Mouse (Mus musculus): ENCODE data around the gene Ccdc187.

Gene Ccdc187

DNA sequence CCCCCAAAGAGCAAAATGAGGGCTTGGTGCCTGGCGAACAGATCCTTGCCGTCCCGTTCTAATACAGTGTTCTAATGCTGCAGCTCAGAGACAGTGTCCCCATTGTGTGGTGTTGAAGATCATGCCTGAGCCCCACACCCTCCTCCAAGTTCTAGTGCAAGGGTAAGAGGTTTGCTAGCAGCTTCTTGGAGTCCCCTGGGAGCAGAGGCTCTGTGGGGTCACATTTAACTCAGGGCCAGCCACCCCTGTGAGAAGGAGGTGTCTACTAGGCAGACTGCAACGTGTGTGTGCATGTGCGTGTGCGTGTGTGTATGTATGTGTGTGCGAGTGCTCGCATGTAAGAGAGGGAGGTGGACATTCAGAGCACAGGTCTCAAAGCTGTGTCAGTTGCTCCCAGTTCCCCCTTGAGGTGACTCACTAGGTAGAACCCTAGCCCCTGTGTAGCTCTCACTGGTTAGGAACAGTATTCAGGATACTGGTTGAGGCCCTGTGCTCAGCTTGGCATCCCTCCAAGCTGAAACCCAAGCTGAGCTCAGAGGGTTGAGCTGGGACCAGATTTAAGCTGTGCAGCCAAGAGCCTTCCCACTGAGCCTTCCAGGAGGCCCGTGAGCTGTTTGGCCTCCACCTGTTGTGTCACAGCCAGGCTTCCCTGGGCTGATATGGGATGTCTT lies 22.4 kb upstream of the Ccdc187 start:
- in situ Hi-C loops (cut with MboI, MseI): no loop called here

DNA sequence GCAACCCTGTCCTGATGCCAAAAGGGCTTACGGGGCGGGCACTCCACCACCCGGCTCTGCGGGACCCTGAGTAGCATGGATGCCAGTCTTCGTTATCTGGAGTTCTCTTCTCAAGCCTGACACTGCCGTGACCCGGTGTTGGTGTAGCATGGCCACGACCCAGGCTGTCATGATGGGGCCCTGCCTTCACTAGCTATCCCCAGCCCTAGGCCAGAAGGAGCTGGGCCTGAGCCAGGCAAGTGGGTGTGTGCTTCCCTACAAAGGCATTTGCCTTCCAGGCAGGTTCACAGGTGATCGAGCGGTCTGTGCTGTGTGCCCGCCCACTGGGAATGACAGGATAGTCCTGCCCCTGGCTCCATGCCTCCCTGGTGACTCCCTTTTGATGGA lies 21.6 kb upstream of the Ccdc187 start:
- in situ Hi-C loops (cut with MboI, MseI): no loop called here

DNA sequence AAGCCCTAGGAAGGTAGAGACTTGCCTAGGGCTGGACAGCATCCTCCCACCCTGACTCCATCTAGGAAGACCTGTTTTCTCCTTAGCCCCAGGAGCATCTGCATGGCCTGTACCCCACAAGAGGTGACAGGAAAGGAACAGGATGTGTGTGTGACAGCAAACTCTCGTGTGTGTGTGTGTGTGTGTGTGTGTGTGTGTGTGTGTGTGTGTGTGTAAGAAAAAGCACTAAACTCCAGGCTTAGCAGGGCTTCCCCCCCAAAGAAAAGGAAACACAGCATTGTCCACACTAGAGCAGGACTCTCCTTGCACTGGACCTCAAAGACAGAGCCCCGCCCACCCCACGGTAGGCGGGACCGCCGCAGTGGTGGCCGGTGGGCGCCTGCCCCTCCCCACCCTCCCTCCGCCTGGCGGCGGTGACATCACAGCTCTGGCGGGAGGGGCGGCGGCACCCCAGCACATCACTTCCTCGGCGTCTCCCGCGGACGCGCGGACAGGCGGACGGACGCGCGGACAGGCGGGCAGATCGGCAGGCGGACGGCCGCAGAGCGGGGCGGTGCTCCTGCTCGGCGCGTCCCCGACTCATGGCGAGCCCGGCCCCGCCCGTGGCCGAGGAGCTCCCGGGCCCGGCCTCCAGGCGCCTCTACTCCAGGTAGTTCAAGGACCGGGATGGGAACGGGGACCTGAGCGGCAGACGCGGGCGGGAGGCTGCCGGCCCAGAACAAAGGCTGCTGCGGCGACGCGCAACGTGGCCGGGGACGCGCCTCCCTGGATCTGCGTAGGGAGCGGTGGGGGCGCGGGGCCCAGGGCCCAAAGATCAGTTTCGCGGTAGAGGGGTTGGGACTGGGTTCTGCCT lies 20.9 kb upstream of the Ccdc187 start, which contains the start of gene Gpsm1:
Gene Gpsm1, plus strand, starts transcription at position 444 of the 853 bp plus-strand sequence.
- in situ Hi-C loops (cut with MboI, MseI): no loop called here

DNA sequence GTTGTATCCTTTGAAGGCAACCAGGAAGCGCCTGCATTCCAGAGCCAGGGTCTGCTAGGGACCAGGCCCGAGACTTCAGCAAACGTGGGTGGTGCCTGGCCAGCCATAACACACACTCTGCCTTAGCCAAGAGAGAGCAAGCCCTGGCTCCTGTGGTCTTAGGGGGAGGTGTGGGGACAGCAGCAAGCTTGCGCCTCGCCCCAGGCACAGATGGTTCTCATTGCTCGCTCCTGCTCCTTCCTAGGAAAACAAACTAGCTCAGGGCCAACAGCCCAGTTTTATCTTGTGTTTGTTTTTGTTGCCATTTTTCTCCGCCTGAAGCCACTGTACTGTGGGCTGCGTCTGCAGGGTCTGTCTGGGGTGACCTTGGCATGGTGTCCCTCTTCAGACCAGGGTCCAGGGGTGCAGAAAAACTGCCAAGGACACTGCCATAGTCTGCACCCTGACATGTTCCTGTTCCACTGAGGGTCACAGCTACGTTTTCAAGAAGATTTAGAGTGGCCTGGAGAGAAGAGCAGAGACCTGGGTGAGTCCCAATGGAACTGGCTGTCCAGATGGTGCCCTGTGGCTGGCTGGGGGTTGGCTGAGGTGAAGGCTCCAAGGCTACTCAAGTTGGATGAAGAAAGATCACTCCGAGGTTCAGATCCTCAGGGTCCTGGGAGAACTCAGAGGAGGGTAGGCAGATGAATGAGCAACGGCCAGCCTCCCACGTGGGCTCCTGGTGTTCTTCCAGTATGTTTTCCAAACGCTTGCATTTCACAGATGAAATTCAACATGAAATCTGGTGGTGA lies 20.1 kb upstream of the Ccdc187 start:
- in situ Hi-C loops (cut with MboI, MseI): no loop called here

DNA sequence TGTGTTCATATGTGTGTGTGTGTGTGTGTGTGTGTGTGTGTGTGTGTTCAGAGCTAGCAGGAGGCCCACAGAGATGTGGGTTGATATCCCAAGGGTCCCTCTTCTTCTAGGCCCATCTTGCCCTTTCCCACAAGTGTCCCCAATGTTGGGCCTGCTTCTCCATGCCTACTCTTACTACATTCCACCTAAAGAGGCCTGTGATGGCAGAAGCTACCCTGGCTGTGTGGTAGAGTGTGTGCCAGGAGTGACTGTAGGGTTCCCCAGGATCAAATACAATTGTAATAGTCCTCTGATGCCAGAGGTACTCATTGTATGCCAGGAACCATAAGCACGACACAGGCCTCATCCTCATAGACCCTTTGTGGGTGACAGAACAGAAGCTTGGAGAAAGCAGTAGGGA lies 19.0 kb upstream of the Ccdc187 start:
- in situ Hi-C loops (cut with MboI, MseI): no loop called here

DNA sequence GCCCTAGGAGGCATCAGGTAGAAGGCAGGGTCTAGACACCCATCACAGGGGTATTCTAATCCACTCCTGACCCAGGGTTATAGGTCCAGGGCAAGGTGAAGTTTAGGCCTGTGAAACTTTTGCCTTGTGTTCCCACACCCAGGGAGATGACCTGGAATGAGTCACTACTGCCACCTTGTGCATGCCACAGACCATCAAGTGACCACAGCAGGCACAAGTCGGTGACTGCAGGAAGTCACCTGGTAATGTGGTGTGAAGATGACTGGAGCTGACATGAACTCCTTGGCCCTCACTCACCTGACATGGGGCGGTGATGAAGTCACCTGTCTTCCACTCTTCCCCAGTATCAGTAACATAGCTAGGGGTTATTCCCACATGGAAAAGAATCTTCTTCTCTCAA lies 18.5 kb upstream of the Ccdc187 start:
- in situ Hi-C loops (cut with MboI, MseI): no loop called here

DNA sequence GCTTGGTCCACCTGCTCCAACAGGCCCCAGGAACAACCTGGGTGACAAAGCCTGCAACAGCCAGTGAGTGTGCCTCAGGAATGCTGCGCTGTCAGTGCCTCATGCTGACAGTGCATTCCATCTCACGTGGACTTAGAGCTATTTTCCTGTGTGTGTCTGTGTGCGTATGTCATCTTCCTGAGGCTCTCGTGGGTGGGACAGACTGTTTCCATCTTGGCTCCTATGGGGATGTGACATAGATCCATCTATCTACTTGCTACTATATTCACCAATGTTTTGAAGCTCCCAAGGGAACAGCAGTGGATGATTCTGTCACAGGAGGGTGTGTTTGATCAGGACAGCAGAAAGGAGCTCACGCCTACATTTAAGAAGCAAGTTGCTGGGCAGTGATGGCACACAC lies 17.6 kb upstream of the Ccdc187 start:
- in situ Hi-C loops (cut with MboI, MseI): no loop called here

DNA sequence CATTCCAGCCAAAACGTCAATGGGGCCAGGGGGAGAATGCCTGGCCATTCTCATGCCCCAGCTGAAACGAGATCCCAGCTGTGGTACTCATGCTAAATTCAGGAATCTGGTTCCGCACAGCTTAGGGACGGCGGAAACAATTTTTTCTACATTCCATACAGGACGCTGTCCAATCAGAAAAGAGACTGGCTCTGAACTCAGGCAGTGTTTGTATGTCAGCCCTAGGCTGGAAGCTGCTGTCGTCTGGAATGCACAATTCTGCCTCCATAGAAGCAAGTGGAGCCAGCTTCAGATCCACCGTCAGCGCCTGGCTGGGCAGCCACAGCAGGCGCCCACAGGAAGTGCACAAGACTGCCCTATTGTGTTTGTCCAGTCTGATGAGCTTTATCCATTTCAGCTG lies 15.4 kb upstream of the Ccdc187 start:
- in situ Hi-C loops (cut with MboI, MseI): no loop called here

DNA sequence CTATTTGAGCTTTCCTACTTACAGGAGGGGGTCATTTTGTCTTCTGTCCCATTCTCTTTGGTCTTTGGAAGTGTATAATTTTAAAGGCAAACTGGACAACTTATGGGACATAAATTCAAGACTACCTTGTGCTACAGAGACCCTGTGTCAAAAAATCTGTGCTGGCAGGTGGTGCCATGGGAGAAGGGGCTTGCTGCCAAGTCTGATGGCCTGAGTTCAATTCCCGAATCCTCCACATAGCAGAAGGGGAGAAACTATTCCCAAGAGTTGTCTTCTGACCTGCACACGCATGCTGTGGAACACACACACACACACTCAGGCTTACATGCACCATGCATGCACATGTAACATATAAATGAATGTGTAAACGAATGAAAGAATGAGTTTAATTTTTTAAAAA lies 12.3 kb upstream of the Ccdc187 start:
- in situ Hi-C loops (cut with MboI, MseI): no loop called here

DNA sequence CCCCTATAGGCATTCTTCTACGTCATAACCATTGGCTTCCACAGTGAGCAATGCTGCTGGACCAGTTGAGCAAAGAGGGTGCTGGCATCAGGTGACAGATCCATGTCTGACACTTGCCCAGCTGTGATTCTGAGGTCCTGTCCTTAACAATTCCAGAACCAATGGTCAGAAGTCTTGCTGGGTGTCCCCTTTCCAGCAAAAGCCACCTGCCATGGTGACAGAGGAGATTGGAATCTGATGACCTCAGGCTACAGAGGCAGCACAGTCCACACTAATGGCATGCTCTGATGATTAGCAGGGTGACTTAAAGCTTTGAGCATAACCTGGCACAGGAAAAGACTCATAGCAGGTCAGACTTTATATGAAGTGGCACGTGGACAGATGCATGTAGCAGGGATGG lies 11.2 kb upstream of the Ccdc187 start:
- in situ Hi-C loops (cut with MboI, MseI): no loop called here

DNA sequence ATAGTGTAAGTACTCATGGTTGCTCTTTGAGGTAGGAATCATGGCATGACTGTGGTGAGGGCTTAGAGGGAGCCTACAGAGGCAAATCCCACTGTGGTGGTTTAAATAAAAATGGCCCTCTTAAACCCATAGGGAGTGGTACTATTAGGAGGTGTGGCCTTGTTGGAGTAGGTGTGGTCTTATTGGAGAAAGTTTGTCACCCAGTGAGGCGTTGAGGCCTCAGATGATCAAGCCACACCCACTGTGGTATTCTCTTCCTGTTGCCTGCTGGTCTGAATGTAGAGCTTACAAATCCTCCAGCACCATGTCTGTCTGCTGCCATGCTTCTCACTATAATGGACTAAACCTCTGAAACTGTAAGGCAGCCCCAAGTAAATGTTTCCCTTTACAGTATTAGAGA lies 10.4 kb upstream of the Ccdc187 start:
- in situ Hi-C loops (cut with MboI, MseI): no loop called here

DNA sequence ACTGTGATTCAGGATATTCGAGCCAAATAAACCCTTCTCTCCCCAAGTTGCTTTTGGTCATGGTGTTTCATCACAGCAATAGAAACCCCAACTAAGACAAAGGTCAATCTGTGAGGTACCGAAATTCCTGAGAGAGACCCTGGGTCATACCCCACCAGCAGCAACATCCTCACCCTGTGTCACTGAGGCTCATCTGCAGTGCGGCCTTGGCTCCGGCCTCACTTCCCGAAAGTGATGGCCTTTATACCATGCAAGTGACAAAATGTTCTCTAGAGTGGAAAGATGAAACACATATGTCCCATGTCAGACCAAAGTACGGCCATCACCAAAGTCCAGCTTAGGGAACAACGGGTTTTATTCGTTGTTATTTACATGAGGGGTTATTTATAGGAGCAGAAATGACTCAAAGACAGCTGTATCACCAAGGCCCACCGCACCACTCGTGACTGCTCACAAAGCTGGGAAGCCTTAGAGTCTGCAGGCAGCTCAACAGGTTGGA lies 7.7 kb upstream of the Ccdc187 start:
- in situ Hi-C loops (cut with MboI, MseI): no loop called here

DNA sequence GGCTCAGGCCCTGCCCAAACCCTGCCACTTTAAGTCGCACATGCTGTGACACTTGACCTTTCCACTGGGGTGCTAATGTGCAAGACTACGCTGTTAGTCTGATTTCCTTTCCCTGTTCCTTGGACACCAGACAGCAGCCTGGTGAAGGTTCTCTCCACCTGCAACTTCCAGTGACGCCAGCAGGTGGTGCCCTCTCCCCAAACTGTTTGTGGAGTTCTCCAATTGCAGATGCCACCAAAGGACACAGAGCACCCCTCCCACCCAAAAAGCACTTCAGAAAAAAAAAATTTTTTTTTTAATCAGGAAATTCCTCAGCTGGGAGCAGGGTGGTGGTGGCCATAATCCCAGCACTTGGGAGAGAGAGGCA lies 6.4 kb upstream of the Ccdc187 start:
- in situ Hi-C loops (cut with MboI, MseI): no loop called here

DNA sequence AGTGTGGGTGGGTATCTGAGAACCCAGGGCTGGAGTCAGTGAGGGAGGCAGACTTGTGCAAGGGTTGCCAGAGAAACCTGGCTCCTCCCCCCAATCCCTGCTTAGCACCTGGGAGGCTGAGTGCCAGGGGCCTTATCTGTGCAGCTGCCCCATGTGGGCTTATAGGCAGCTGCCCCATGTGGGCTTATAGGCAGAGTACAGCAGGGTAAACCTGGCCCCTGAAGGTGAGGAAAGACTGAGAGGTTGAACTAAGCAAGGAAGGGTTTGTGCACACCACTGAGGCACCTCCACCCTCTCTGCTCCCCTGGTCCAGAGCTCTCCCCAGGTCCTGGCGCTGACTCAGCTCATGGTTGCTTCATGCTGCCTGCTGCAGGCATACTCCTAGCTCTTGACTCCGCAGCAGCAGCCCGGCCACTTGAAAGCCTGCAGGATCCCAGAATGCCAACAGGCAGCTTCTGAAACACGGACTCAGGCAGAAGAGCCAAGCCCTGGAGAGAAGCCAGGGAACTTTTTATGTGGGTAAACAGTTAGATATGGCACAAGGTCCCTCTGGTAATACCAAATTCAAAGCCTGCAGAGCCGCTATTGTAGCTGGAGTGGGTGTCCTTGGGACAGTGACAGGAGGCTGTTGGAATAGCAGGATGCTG lies 5.9 kb upstream of the Ccdc187 start:
- in situ Hi-C loops (cut with MboI, MseI): no loop called here

DNA sequence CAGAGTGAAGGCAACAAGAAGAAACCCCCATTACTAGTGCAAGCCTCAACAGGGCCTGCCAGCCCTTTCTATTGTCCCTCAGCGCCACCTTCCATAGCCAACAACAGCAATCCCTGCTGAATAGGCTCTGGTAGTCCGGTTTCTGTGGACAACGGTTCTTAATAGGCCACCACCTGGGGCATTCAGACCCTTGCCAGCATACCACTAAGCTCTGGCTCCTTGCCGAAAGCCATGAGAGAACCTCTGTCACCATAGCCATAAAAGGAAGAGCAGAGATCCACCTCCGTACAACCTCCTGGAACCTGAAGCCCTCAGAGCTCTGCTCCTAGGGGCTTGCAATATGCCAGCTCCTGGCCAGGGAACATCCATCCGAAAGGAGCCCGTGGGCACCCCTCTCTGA lies 5.0 kb upstream of the Ccdc187 start:
- in situ Hi-C loops (cut with MboI, MseI): no loop called here

DNA sequence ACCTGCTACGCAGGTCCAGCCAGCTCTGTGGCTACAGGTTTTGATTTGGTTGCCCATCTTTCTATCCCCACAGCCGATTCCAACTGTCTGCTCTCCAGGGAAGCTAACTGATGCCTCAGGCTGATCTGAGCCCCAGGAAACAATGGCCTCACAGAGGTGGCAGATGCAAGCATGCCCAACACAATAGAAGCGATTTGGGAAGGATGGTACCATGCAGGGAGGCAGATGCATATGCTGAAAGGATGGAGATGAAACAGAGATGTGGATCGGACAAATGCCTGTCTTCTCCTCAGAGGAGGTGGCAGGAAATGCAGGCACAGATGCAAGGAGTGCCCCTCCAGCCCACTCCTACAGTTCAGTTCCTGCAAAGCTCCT lies 4.5 kb upstream of the Ccdc187 start:
- in situ Hi-C loops (cut with MboI, MseI): no loop called here

DNA sequence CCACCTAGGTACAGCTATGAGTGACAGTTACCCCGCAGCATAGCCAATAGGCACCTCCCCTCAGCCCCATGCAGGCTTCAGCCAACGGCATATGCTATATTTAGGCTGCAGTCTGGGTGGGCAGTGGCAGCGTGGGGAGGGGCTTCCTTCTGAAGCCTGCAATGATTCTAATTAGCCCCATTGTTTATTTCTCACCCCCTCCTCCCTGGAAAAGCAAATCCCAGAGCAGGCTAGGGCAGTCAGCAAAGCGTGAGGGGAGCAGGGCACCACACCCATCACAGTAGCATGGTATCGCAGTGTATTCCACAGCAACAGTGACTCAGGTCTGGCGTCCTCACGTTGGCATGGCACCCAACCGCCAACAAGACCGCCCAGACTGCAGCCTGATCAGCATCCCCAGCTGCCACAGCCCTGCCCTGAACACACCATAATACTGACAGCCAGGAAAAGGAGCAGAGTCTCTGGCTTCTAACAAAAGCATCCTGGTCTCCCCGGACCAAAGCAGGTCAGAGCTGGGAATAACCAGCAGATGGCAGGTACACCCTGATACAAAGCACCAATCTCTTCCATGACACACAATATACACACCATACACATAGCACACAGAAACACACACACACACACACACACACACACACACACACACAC lies 4.0 kb upstream of the Ccdc187 start:
- in situ Hi-C loops (cut with MboI, MseI): no loop called here

DNA sequence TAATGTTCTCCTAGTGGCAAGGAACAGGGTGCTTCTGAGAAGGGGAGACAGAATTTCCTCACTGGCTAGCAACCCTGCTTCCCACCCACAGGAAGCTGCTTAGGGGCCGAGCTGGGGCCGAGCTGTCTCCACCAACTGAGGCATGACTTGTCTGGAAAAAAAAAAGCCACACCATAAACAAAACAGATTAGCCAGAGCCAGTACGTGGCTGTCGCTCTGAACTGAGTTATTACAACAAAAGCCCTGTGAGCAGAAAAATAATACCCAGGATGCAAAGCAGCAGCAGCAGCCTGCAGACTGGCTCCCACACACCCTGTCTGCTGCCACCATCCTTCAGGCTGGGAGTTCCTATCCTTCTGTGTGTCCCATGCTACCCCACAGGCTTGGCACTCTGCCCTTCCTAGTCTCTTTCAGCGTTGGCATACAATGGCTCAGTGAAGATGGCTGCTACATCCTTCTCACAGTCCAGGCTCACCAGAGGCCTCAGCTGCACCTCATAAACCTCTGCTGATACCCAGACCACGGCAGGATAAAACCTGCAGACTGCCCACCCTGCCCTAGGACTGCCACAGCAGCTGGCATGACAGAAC lies 2.3 kb upstream of the Ccdc187 start:
- in situ Hi-C loops (cut with MboI, MseI): no loop called here

DNA sequence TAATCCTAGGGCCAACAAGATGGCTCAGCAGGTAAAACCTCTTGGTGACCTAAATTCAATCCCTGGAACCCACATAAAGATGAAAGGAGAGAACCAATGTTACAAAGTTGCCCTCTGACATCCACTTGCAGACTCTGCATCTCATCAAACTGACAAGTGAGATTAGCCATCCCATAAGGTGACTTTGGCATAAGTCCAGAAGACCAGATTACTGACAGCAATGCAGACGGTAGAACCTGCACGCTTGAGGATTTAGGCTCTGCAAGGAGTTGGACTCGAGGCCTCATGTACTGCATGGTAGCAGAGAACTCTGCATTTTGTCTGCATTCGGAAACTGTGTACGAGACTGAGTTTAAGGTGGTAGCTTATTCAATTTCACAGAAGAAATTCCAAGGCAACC lies 4.2 kb downstream of the Ccdc187 start:
- in situ Hi-C loops (cut with MboI, MseI): no loop called here

DNA sequence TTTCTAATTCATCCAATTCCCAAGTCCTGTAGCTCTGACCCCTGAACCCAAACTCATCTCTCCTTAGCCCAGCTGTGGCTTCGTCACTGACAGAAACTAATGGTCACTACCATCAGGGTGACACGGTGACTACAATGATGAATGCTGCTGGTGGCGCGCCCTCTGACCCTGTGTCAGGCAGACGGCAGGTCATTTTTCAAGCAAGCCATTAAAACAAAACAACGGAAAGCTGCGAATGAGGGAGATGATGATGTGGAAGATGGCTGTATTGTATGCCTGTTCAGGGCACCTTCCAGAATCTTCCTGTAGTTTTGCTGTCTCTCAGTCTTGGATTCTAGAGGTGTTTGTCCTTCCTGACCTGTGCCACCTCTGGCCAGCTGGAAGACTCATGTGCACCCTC lies 8.0 kb downstream of the Ccdc187 start:
- in situ Hi-C loops (cut with MboI, MseI): no loop called here

DNA sequence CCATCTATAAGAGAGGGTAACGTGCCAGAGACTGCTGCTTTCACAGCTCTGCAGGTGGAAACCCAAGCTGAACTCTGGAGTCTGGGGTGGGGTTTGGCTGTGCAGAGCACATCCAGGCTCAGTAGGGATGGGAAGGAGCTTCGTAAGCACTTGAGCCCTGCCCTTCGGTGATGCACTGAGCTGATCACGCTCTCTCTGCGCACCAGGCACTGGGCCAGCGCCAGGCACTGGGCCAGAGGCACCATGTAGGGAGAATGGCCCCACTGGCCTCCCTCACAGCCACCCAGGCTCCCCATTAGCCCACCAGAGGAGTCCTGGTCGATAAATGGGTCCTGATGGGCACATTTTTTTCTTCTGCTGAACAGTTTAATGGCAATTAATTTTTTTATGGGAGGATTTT lies 8.6 kb downstream of the Ccdc187 start:
- in situ Hi-C loops (cut with MboI, MseI): no loop called here

Measured in regulatory T cell (primary cell).